Mouse (Mus musculus) heart, embryonic 15.5 days (tissue): ENCODE data around the gene Klk1b8. TPM values are rescaled to one million over a fixed set of nuclear protein-coding genes. Genes with fewer than 3 reads are reported as not detected.

Source experiments
- ATAC-seq: fragments of 200-750 bp; cut with Nextera tagmentation; replicated peaks from 2 replicates; pipeline ENCODE4 v1.8.0; 2017; ENCODE audit warnings: low read depth, moderate TSS enrichment; ENCODE audit not compliant: insufficient number of reproducible peaks, insufficient read depth, low FRiP score
- H3K27ac ChIP-seq: fragments of 300-500 bp; sonication (generic); 2 replicates; pipeline ENCODE4 v1.5.1; 2015; ENCODE audit warnings: mild to moderate bottlenecking, inconsistent platforms
- H3K27me3 ChIP-seq: fragments of 300-500 bp; sonication (generic); 2 replicates; pipeline ENCODE4 v1.6.1; 2015; ENCODE audit warnings: inconsistent platforms
- H3K36me3 ChIP-seq: fragments of 300-500 bp; sonication (generic); 2 replicates; pipeline ENCODE4 v1.6.1; 2015; ENCODE audit warnings: mild to moderate bottlenecking, inconsistent platforms
- H3K4me1 ChIP-seq: fragments of 300-500 bp; sonication (generic); replicated peaks from 2 replicates; pipeline ENCODE4 v1.6.1; 2015; ENCODE audit warnings: inconsistent platforms
- H3K4me2 ChIP-seq: fragments of 300-500 bp; sonication (generic); 2 replicates; pipeline ENCODE4 v1.6.1; 2015; ENCODE audit warnings: inconsistent platforms, mild to moderate bottlenecking, moderate library complexity
- H3K4me3 ChIP-seq: fragments of 300-500 bp; sonication (generic); 2 replicates; pipeline ENCODE4 v1.5.1; 2015; ENCODE audit warnings: mild to moderate bottlenecking, inconsistent platforms
- H3K9ac ChIP-seq: fragments of 300-500 bp; sonication (generic); 2 replicates; pipeline ENCODE4 v1.6.1; 2015; ENCODE audit warnings: mild to moderate bottlenecking, inconsistent platforms
- H3K9me3 ChIP-seq: fragments of 300-500 bp; sonication (generic); replicated peaks from 2 replicates; pipeline ENCODE4 v1.6.1; 2016; ENCODE audit warnings: inconsistent platforms
- WGBS: fragments of 180-500 bp; shearing (Covaris S2); methylation state at CpG from one replicate; pipeline ENCODE4 v1.1.7; 2015; ENCODE audit warnings: mixed read lengths; 5-methylcytosine and 5-hydroxymethylcytosine counted together
- polyA plus RNA-seq: library from polyadenylated mRNA; unstranded; fragments of >200 nt; fragmentation: Nextera tagmentation; extraction: Ambion mirVana; gene quantifications from 2 replicates; pipeline ENCODE4 v1.2.1, GENCODE M21; 2015

Klk1b8 gene
- not detected in 2 replicates for polyA plus RNA-seq

DNA sequence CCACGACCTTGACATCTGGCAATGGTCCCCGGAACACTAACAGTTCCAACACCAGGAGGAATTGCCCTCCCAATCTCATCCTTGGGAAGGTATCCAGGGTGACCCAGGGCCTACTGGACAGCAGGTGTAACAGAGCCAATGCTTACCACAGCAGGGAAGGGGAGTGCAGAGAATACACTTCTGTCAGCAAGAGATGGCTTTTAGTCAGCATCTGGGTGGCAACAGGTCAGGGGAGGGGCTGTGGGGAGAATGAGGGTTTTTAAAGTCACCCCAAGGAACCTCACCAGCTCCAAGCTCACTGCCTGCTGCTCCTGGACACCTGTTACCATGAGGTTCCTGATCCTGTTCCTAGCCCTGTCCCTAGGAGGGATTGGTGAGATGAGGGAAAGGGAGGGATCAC lies at the start of gene Klk1b8:
TSS of gene Klk1b8 (plus strand) at position 301 of the 400 bp plus-strand sequence.
- Histone ChIP-seq H3K9me3 (no peaks in the 10 kb centered on the region), H3K4me3 (no peak within 1 kb of the TSS), H3K9ac (no peak within 1 kb of the TSS), H3K36me3 (no peaks in the 10 kb centered on the region), H3K27ac (no peak within 1 kb of the TSS), H3K27me3 (no peaks in the 10 kb centered on the region), H3K4me2 (no peak within 1 kb of the TSS), H3K4me1 (no peaks in the 10 kb centered on the region)
- ATAC-seq: no peak
- 70% methylated on average over 2 of the region's 2 CpGs for WGBS

DNA sequence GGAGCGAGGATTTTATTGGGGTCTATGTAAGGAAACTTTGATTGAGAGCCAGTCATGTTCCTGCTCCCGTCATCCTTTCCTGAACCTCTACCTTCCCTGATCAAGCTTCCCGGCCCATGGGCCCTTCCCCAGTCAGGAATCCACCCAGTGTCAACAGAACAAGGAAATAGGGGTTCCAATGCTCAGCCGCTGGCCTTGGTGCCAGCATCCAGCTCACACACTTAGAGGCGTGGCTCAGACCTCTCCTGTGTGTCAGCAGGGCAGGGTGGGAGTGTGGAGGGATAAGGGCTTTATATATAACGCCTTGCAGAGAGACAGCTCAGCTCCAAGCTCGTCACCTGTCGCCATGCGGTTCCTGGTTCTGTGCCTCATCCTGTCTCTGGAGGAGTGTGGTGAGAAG lies 35.6 kb upstream of the Klk1b8 start:
- WGBS: 36% methylated on average over 9 of the region's 9 CpGs
- no peak overlapping the region for H3K4me2 ChIP-seq
- no peak for ATAC-seq
- no peaks in the 10 kb centered on the region for H3K36me3 ChIP-seq
- no peak overlapping the region for H3K9ac ChIP-seq
- no peaks in the 10 kb centered on the region for H3K4me1 ChIP-seq
- H3K27me3 ChIP-seq: no peaks in the 10 kb centered on the region
- H3K9me3 ChIP-seq: no peaks in the 10 kb centered on the region
- H3K4me3 ChIP-seq: no peak overlapping the region
- H3K27ac ChIP-seq: no peak overlapping the region

DNA sequence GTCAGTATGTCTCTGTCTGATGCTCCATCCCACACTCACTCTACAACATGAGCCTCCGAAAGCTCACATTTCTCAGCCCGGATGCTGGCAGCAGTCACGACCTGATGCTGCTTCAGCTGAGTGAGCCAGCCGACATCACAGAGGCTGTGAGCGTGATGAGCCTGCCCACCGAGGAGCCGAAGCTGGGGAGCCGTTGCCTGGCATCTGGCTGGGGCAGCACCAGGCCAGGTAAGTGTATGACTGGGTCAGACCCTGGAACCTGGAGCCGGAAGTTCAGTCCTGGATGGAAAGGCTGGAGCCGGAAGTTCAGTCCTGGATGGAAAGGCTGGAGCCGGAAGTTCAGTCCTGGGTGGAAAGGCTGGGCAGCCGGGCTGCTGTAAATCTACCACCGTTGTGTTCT lies 32.0 kb upstream of the Klk1b8 start:
- WGBS: 77% methylated on average over 13 of the region's 13 CpGs
- H3K36me3 ChIP-seq: no peaks in the 10 kb centered on the region
- H3K9ac ChIP-seq: no peak overlapping the region
- no peak overlapping the region for H3K27ac ChIP-seq
- H3K27me3 ChIP-seq: no peaks in the 10 kb centered on the region
- H3K4me3 ChIP-seq: no peak overlapping the region
- no peak for ATAC-seq
- no peaks in the 10 kb centered on the region for H3K9me3 ChIP-seq
- no peaks in the 10 kb centered on the region for H3K4me1 ChIP-seq
- H3K4me2 ChIP-seq: no peak overlapping the region

DNA sequence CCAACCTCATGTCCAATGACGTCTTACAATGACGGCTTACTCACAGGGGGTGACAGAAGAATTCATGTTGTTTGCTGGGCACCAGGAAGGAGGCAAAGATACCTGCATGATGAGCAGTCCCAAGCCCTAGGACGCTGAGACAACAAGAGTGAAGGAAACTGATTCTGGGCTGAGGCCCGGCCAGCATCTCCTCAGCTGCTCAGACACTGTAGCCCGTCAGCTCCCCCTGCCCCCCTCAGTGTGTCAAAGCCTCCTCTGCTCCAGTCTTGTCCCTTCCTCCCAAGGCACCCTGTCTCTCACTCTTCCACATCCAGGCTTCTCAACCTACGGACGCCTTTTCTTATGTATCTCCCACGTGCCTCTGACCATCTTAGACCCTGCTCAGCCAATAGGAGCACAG lies 31.6 kb upstream of the Klk1b8 start:
- no peaks in the 10 kb centered on the region for H3K4me1 ChIP-seq
- no peak overlapping the region for H3K9ac ChIP-seq
- H3K36me3 ChIP-seq: no peaks in the 10 kb centered on the region
- no peak overlapping the region for H3K4me2 ChIP-seq
- no peak for ATAC-seq
- no peak overlapping the region for H3K4me3 ChIP-seq
- H3K27me3 ChIP-seq: no peaks in the 10 kb centered on the region
- H3K27ac ChIP-seq: no peak overlapping the region
- H3K9me3 ChIP-seq: no peaks in the 10 kb centered on the region
- WGBS: 63% methylated on average over 8 of the region's 8 CpGs

DNA sequence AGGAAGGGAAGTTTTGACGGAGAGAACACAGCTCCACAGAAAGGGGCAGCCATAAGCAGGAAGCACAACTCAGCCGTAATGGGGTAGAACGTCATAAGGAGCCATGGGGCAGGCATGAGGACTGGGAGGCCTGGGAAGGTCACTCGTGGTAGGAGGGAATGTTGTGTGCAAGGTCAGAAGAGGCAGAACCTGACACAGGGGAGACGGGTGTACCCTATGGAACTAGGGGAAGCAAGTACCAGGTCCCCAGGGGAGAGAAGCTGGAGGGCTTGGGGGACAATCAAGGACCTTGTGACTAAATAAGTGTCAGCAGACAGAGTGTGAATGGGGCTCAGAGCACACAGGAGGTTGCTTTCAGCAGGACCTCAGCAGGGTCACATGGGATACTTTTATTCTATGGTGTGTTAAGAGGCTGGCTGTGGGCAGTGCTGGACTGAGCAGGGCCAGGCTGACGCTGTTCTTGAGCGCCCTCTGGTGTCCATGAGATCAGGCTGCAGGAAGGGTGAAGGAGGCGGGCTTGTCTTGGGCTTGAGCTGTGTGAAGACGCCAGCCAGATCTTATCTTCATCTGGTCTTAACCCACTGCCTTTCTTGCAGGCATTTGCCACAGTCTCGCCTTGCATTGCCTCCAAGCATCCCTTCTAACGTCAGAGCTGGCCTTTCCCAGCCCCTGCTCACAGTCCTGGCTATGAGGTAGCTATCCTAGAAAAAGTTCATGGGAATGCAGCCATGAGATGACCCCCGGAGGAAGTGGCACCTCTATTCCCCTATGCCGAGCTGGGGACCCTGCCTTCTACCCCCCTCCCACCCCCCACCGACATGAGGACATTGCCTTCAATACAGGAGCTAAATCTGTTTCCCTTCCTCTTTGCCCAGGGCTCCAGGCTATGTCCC lies 30.7 kb upstream of the Klk1b8 start:
- H3K27ac ChIP-seq: no peak overlapping the region
- peak; percentile 60 for ATAC-seq
- no peak overlapping the region for H3K4me3 ChIP-seq
- 21% methylated on average over 14 of the region's 14 CpGs for WGBS
- no peaks in the 10 kb centered on the region for H3K36me3 ChIP-seq
- H3K9me3 ChIP-seq: no peaks in the 10 kb centered on the region
- no peaks in the 10 kb centered on the region for H3K27me3 ChIP-seq
- H3K9ac ChIP-seq: no peak overlapping the region
- H3K4me2 ChIP-seq: no peak overlapping the region
- H3K4me1 ChIP-seq: no peaks in the 10 kb centered on the region

DNA sequence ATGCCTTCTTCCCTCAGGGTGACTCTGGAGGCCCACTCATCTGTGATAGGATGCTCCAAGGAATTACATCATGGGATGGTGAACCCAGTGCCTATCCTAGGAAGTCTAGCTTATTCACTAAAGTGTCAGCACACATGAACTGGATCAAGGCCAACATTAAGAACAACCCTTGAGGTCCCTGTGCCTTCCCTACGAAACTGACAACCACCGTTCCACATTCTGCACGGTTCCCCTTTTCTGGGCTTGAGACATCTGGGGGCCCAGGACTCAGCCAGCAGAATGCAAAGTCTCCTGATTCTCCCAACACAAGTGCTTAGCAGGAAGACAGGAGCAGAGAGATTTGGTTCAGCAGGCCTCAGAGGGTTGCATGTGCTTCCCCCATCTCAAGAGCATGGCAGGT lies 29.9 kb upstream of the Klk1b8 start:
- Histone ChIP-seq H3K27me3 (no peaks in the 10 kb centered on the region), H3K9me3 (no peaks in the 10 kb centered on the region), H3K4me1 (no peaks in the 10 kb centered on the region), H3K4me2 (no peak overlapping the region), H3K27ac (no peak overlapping the region), H3K9ac (no peak overlapping the region), H3K4me3 (no peak overlapping the region), H3K36me3 (no peaks in the 10 kb centered on the region)
- ATAC-seq: no peak
- 82% methylated on average over 3 of the region's 3 CpGs for WGBS

DNA sequence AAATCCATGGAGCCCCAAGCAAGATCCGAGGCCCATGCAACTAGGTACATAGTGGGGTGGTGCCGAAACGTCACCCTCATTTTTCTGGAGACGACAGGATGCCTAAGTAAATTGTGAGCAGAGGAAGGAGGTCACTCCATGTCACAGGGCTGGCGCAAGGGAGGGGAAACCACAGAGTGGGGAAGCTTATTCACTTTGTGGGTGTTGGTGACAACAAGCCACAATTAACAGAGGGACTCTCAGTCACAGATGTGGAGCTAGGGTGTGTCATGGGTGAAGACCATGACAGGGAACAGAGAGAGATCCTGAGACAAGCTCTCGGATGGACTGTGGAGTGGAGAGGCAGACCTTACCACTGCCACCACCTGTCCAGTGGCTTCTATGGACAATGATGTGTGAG lies 29.4 kb upstream of the Klk1b8 start:
- ATAC-seq: no peak
- Histone ChIP-seq H3K27me3 (no peaks in the 10 kb centered on the region), H3K9ac (no peak overlapping the region), H3K4me3 (no peak overlapping the region), H3K27ac (no peak overlapping the region), H3K36me3 (no peaks in the 10 kb centered on the region), H3K4me1 (no peaks in the 10 kb centered on the region), H3K4me2 (no peak overlapping the region), H3K9me3 (no peaks in the 10 kb centered on the region)
- 68% methylated on average over 6 of the region's 6 CpGs for WGBS

DNA sequence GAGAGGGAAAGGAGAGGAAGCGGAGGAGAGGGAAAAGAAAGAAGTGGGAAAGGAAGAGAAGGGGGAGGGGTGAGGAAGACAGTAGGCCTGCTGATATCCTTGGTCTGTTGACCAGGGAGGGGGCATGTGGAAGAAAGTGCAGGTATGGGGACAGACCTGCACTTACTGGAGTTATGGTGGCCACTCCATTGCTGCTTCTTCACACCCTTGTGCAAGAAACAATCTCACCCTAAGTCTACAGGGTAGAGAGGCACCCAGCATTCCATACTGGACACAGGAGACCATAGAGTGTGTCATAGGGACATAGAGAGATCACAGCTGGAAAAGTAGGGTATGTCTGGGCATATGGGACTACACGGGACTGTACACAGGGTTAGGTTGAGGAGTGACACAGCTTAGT lies 28.5 kb upstream of the Klk1b8 start:
- Histone ChIP-seq H3K9ac (no peak overlapping the region), H3K9me3 (no peaks in the 10 kb centered on the region), H3K4me3 (no peak overlapping the region), H3K27ac (no peak overlapping the region), H3K27me3 (no peaks in the 10 kb centered on the region), H3K36me3 (no peaks in the 10 kb centered on the region), H3K4me2 (no peak overlapping the region), H3K4me1 (no peaks in the 10 kb centered on the region)
- no peak for ATAC-seq
- 57% methylated on average over 2 of the region's 2 CpGs for WGBS

DNA sequence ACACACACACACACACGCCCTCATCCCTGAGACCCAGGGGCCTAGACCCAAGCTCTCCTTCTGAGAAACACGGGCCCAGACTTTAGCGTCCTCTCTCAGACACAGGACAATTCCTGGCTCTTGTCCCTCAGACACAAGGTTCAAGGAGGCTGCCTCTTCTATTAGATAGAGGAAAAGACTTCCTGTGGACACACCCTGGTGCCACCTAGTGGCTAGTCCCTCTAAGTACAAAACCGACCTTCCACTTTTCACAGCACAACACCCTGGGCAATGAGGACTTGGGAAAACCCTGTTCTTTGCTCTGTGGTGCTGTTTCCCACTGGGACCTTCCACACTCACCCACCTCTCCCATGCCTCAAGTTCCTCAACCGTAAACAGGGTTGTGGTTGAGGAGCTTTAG lies 24.5 kb upstream of the Klk1b8 start:
- Histone ChIP-seq H3K9ac (no peak overlapping the region), H3K9me3 (no peaks in the 10 kb centered on the region), H3K4me2 (no peak overlapping the region), H3K4me1 (no peaks in the 10 kb centered on the region), H3K4me3 (no peak overlapping the region), H3K36me3 (no peaks in the 10 kb centered on the region), H3K27ac (no peak overlapping the region), H3K27me3 (no peaks in the 10 kb centered on the region)
- no peak for ATAC-seq
- 57% methylated on average over 5 of the region's 5 CpGs for WGBS

DNA sequence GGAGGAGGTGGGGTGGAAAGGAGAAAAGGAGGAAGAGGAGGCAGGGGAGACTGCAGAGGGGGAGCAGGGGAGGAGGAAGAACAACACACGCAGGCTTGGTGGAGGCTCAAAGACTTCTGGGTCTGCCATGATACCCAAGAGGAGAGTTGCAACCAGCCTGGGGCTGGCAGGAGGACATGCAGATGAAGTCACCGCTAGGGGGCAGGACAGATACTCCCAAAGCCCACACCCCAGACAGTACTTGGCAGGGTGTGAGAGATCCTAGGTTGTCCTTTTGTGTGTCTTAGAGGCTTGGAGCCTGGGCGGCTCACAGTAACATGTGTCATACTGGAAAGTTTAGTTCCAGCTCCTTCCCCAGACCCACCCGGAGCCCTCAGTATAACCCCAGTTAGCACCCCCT lies 21.9 kb upstream of the Klk1b8 start:
- no peak for ATAC-seq
- Histone ChIP-seq H3K4me3 (no peak overlapping the region), H3K9me3 (no peaks in the 10 kb centered on the region), H3K27me3 (no peaks in the 10 kb centered on the region), H3K9ac (no peak overlapping the region), H3K4me2 (no peak overlapping the region), H3K4me1 (no peaks in the 10 kb centered on the region), H3K27ac (no peak overlapping the region), H3K36me3 (no peaks in the 10 kb centered on the region)
- 39% methylated on average over 4 of the region's 4 CpGs for WGBS

DNA sequence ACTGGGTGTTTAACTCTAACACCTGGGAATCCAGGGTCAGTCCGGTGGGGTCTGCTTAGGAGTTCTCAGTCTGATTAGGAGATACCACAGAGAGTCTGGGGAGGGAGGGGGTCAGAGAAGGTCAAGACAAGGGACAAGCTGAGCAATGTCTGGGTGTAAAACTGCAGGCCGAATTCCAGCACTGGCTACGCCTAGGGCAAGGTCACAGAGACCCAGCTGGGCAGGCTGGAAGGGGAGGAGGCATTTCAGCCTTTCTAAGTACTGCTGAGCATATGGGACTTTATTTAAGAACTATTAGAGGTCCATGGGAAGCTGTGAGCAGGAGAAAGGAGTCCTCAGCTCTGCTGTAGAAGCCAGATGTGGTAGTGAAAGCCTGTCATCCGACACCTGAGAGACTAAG lies 18.1 kb upstream of the Klk1b8 start:
- no peak overlapping the region for H3K9ac ChIP-seq
- H3K9me3 ChIP-seq: no peaks in the 10 kb centered on the region
- ATAC-seq: no peak
- H3K4me2 ChIP-seq: no peak overlapping the region
- WGBS: 51% methylated on average over 4 of the region's 4 CpGs
- H3K27me3 ChIP-seq: no peaks in the 10 kb centered on the region
- no peaks in the 10 kb centered on the region for H3K36me3 ChIP-seq
- no peak overlapping the region for H3K4me3 ChIP-seq
- H3K27ac ChIP-seq: no peak overlapping the region
- no peaks in the 10 kb centered on the region for H3K4me1 ChIP-seq

DNA sequence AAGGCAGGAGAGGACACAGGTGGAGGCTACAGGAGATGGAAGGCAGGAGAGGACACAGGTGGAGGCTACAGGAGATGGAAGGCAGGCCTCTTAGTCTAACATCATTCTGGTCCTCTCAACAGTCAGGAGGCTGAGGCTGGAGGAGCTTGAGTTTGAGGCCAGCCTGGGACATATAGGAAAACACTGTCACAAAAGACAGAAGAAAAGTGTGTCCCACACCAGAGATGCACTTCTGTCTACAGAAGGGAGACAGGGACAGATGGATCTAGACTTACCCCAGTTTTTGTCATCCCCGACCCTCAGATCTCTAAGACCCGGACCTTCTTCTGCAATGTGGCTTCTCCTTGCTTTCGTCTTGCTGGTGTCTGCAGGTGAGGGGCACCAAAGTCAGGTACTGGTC lies 17.0 kb upstream of the Klk1b8 start, which contains the start of gene Klk15:
TSS of gene Klk15 (plus strand) at position 301 of the 400 bp plus-strand sequence.
- H3K4me3 ChIP-seq: no peak within 1 kb of the TSS
- H3K27ac ChIP-seq: no peak within 1 kb of the TSS
- no peaks in the 10 kb centered on the region for H3K36me3 ChIP-seq
- H3K9me3 ChIP-seq: no peaks in the 10 kb centered on the region
- H3K27me3 ChIP-seq: no peaks in the 10 kb centered on the region
- 81% methylated on average over 3 of the region's 3 CpGs for WGBS
- H3K9ac ChIP-seq: no peak within 1 kb of the TSS
- no peaks in the 10 kb centered on the region for H3K4me1 ChIP-seq
- no peak within 1 kb of the TSS for H3K4me2 ChIP-seq
- no peak for ATAC-seq
